Mouse (Mus musculus) brain, embryonic 14.5 days (tissue): ENCODE results near the gene Slc13a1. TPM values are rescaled to one million over a fixed set of nuclear protein-coding genes. Genes with fewer than 3 reads are reported as not detected.
"Not testable (repeated sequence)": the region's sequence is repeated elsewhere in the genome, so short reads cannot be mapped to it uniquely, and the experiment has no call there.

ENCODE experiments used
- DNase-seq: peaks from one replicate; pipeline ENCODE4 v3.0.0-alpha.2; 2011; ENCODE audit warnings: low read depth
- CTCF ChIP-seq: fragments of 200-500 bp; IDR thresholded peaks from 2 replicates; pipeline ENCODE4 v1.5.1; 2012; ENCODE audit warnings: inconsistent platforms, mild to moderate bottlenecking, moderate library complexity, borderline replicate concordance; ENCODE audit not compliant: insufficient read depth, insufficient read length; ENCODE audit errors: extremely low read depth
- POLR2A ChIP-seq: fragments of 200-500 bp; IDR thresholded peaks from 2 replicates; pipeline ENCODE4 v1.6.1; 2012; ENCODE audit warnings: mild to moderate bottlenecking, inconsistent platforms, borderline replicate concordance; ENCODE audit not compliant: poor library complexity, insufficient read depth, insufficient read length, severe bottlenecking; ENCODE audit errors: extremely low read depth
- polyA plus RNA-seq: library from polyadenylated mRNA; depleted of rRNA; stranded (reverse); fragments of >200 nt; gene quantifications from 2 replicates; pipeline ENCODE4 v1.2.3, GENCODE M21; 2012; rRNA removed

The Slc13a1 gene
- polyA plus RNA-seq: 0.05 TPM in 1 of 2 replicates, not detected in the other

GRCm38 (mm10) chr6:24167734-24168327, at the start of gene Slc13a1:
TSS of gene Slc13a1 (minus strand) at chr6:24168092.
- no peak for DNase-seq

GRCm38 (mm10) chr6:24207866-24208265, 40.0 kb upstream of the Slc13a1 start:
- DNase-seq: no peak
- TF ChIP-seq CTCF: no peak
- TF ChIP-seq POLR2A: no peak

More at GRCm38 (mm10) chr6:24167734-24168327, at the start of gene Slc13a1:
- TF ChIP-seq CTCF: no peak
- no peak for TF ChIP-seq POLR2A

- TF ChIP-seq POLR2A (no peak), CTCF (no peak)
- no peak for DNase-seq
These were observed 34.3 kb upstream of the Slc13a1 start for GRCm38 (mm10) chr6:24202226-24202625.

- TF ChIP-seq CTCF (no peak), POLR2A (no peak)
- peak; percentile 82 for DNase-seq
These were observed 33.0 kb upstream of the Slc13a1 start for GRCm38 (mm10) chr6:24200644-24201484.

GRCm38 (mm10) chr6:24197501-24198195, 29.8 kb upstream of the Slc13a1 start:
- not testable (repeated sequence) for DNase-seq

GRCm38 (mm10) chr6:24196406-24196805, 28.5 kb upstream of the Slc13a1 start:
- DNase-seq: not testable (repeated sequence)

GRCm38 (mm10) chr6:24183439-24183838, 15.5 kb upstream of the Slc13a1 start:
- no peak for TF ChIP-seq POLR2A
- TF ChIP-seq CTCF: no peak
- no peak for DNase-seq

- DNase-seq: no peak
- TF ChIP-seq CTCF (no peak), POLR2A (no peak)
These were observed 7.5 kb upstream of the Slc13a1 start for GRCm38 (mm10) chr6:24175393-24175792.

- TF ChIP-seq POLR2A (no peak), CTCF (no peak)
- peak; percentile 56 for DNase-seq
These were observed 6.1 kb upstream of the Slc13a1 start for GRCm38 (mm10) chr6:24173951-24174350.

GRCm38 (mm10) chr6:24172736-24173135, 4.8 kb upstream of the Slc13a1 start:
- DNase-seq: no peak
- TF ChIP-seq POLR2A (no peak), CTCF (no peak)

GRCm38 (mm10) chr6:24166772-24167171, 1.1 kb downstream of the Slc13a1 start:
- DNase-seq: peak; percentile 2
- no peak for TF ChIP-seq CTCF
- no peak for TF ChIP-seq POLR2A

- TF ChIP-seq CTCF (no peak), POLR2A (no peak)
- peak; percentile 69 for DNase-seq
These were observed 2.6 kb downstream of the Slc13a1 start for GRCm38 (mm10) chr6:24165249-24165648.

- no peak for DNase-seq
- TF ChIP-seq POLR2A: no peak
- no peak for TF ChIP-seq CTCF
These were observed 8.1 kb downstream of the Slc13a1 start for GRCm38 (mm10) chr6:24159795-24160194.
